Mouse (Mus musculus): ENCODE measurements around the gene Csmd2. TPM values are rescaled to one million over a fixed set of nuclear protein-coding genes. Genes with fewer than 3 reads are reported as not detected.

Csmd2 gene
- polyA plus RNA-seq, 1 experiment from 2014 or later: 0.45 TPM

DNA sequence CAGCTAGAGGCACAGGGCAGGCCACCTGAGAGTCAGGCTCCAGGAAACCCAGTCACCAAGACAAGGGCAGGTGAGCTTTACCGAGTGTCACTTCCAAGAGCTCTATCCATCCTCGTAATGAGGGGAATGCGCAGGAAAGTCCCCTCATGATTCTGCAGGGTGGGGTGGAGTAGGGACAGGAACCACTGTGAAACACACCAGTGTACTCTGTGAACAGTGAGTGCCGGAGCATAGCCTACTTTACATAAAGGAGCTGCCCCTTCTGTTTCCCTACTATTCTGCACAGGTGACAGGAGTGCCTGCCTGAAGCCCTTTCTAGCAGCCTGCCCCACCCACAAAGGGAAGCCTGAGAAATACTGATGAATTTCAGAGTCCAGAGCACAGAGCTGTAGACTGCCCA, 605.6 kb downstream of the Csmd2 start:
- WGBS: 86% methylated on average over 4 of the region's 4 CpGs
- Histone ChIP-seq H3K36me3 (ENCODE audit: control insufficient read depth, insufficient read depth, low read length) (peaks cover 34% of the 10 kb centered on the region), H3K4me3 (ENCODE audit: low read depth, low read length) (no peak overlapping the region), H3K4me2 (ENCODE audit: low read depth, low read length) (no peak overlapping the region), H3K9ac (ENCODE audit: low read depth, low read length) (no peak overlapping the region), H3K4me1 (ENCODE audit: control insufficient read depth, insufficient read depth, low read length) (no peaks in the 10 kb centered on the region), H3K9me3 (ENCODE audit: control insufficient read depth, low read length) (no peaks in the 10 kb centered on the region), H3K27me3 (replicated peaks; ENCODE audit: control insufficient read depth, insufficient read depth, low read length) (no peaks in the 10 kb centered on the region), H3K27ac (replicated peaks; ENCODE audit: low read depth, low read length) (no peak overlapping the region)
- ATAC-seq (ENCODE audit: low read depth): no peak
- DNase-seq (ENCODE audit: low spot score): no peak

DNA sequence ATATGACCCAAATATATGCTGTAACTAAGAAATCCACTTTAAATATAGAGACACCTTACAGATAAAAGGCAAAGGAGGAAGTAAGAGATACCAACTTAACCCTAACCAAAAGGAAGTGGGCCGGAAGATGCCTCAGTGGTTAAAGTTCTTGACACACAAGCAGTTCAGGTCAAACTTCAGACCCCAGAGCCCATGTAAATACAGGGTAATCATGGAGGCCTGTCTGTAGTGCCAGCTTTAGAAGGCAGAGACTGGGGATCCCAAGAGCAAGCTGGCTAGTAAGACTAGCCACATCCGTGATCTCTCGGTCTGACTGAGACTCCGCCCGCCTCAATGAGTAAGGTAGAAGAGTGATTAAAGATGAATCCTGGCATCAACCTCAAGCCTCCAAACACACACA, 606.4 kb downstream of the Csmd2 start:
- DNase-seq (ENCODE audit: low spot score) (no peak), ATAC-seq (ENCODE audit: low read depth) (no peak)
- Histone ChIP-seq H3K27me3 (replicated peaks; ENCODE audit: control insufficient read depth, insufficient read depth, low read length) (no peaks in the 10 kb centered on the region), H3K4me1 (ENCODE audit: control insufficient read depth, insufficient read depth, low read length) (no peaks in the 10 kb centered on the region), H3K4me2 (ENCODE audit: low read depth, low read length) (no peak overlapping the region), H3K36me3 (ENCODE audit: control insufficient read depth, insufficient read depth, low read length) (peaks cover 30% of the 10 kb centered on the region), H3K9ac (ENCODE audit: low read depth, low read length) (no peak overlapping the region), H3K27ac (replicated peaks; ENCODE audit: low read depth, low read length) (no peak overlapping the region), H3K4me3 (ENCODE audit: low read depth, low read length) (no peak overlapping the region), H3K9me3 (ENCODE audit: control insufficient read depth, low read length) (no peaks in the 10 kb centered on the region)
- WGBS: 90% methylated on average over 5 of the region's 5 CpGs

DNA sequence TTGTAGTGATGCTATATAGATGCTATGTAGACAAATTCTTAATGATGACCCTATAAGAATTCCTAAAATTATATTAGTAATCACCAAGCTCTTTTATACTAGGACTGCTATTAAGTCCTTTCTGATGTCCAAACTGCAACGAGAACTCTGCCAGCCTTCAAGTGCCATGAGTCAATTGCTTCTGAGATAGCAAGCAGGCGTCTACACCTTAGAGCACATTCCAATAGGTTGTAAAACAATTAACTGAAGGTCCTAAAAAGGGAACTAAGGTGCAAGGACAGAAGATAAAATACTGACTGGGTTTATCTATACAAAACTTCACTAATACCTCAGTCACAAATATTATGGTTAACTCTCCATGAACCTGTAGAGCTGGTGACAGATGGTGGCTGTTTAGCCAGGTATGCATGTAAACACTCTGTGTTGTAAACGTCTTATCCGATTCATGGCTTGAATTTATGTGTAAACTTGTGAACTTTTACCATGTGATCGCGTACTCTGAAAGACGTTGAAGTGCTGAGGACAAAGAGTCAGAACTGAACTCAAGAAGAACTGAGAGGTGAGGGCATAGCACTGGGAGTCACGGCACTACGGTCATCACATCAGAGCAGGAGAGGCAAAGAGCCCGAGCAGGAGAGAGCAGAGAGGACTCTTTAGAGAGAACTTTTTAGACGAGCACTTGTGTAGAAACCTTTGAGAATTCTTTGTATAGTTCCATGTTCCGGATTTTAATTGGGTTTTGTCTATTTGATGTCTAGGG, 610.3 kb downstream of the Csmd2 start:
- no peaks in the 10 kb centered on the region for H3K4me1 ChIP-seq (ENCODE audit: control insufficient read depth, insufficient read depth, low read length)
- DNase-seq (ENCODE audit: low spot score): no peak
- no peak overlapping the region for H3K9ac ChIP-seq (ENCODE audit: low read depth, low read length)
- H3K27me3 ChIP-seq (replicated peaks; ENCODE audit: control insufficient read depth, insufficient read depth, low read length): no peaks in the 10 kb centered on the region
- peaks cover 35% of the 10 kb centered on the region; the same call in 1 of the 2 replicates for H3K36me3 ChIP-seq (ENCODE audit: control insufficient read depth, insufficient read depth, low read length)
- no peak for ATAC-seq (ENCODE audit: low read depth)
- no peak overlapping the region for H3K27ac ChIP-seq (replicated peaks; ENCODE audit: low read depth, low read length)
- no peak overlapping the region for H3K4me2 ChIP-seq (ENCODE audit: low read depth, low read length)
- no peaks in the 10 kb centered on the region for H3K9me3 ChIP-seq (ENCODE audit: control insufficient read depth, low read length)
- 87% methylated on average over 12 of the region's 12 CpGs for WGBS
- no peak overlapping the region for H3K4me3 ChIP-seq (ENCODE audit: low read depth, low read length)

DNA sequence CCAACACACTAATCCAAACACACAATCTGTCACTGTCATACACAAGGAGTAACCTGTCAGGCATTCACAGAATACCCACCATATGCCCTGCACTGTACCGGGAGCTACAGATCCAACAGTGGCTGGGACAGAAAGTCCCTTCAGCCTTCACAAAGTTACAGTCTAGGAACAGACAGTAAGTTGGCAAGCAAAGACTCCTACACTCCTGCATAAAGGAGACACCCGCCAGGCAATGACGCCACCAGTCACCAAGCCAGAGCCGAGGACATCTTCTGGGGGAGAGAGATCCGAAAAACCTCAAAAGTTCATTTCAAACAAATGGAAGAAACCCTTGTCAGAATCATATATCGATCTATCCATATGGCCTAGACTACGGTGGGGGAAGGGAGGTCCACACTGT, 618.9 kb downstream of the Csmd2 start:
- H3K4me1 ChIP-seq (ENCODE audit: control insufficient read depth, insufficient read depth, low read length): peaks cover 6% of the 10 kb centered on the region
- DNase-seq (ENCODE audit: low spot score) (no peak), ATAC-seq (ENCODE audit: low read depth) (no peak)
- H3K36me3 ChIP-seq (ENCODE audit: control insufficient read depth, insufficient read depth, low read length): peaks cover 28% of the 10 kb centered on the region
- no peaks in the 10 kb centered on the region for H3K9me3 ChIP-seq (ENCODE audit: control insufficient read depth, low read length)
- H3K27me3 ChIP-seq (replicated peaks; ENCODE audit: control insufficient read depth, insufficient read depth, low read length): no peaks in the 10 kb centered on the region
- H3K27ac ChIP-seq (replicated peaks; ENCODE audit: low read depth, low read length): no peak overlapping the region
- no peak overlapping the region for H3K4me3 ChIP-seq (ENCODE audit: low read depth, low read length)
- H3K4me2 ChIP-seq (ENCODE audit: low read depth, low read length): no peak overlapping the region
- H3K9ac ChIP-seq (ENCODE audit: low read depth, low read length): no peak overlapping the region
- WGBS: 92% methylated on average over 7 of the region's 7 CpGs

DNA sequence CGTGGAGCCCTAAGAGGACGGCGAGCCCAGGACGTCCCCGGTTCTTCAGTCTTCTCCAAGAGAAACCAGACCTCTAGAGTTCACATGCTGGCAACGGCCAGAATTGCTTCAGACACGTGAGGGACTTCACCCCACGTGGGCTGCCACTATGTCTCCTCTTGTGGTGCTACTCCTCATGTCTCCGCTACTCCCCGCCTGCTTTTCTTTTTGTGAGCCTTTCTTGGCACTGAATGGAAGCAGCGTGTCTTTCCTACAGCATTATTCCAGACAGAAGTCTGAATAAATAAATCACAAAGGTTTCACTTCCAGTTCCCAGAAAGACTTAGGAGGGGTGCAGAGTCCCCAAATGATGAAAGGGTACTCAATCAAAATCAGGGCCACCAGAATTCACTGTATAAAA, 620.0 kb downstream of the Csmd2 start:
- ATAC-seq (ENCODE audit: low read depth): no peak
- Histone ChIP-seq H3K4me1 (ENCODE audit: control insufficient read depth, insufficient read depth, low read length) (peaks cover 6% of the 10 kb centered on the region), H3K9me3 (ENCODE audit: control insufficient read depth, low read length) (no peaks in the 10 kb centered on the region), H3K9ac (ENCODE audit: low read depth, low read length) (no peak overlapping the region), H3K27ac (replicated peaks; ENCODE audit: low read depth, low read length) (no peak overlapping the region), H3K4me2 (ENCODE audit: low read depth, low read length) (no peak overlapping the region), H3K27me3 (replicated peaks; ENCODE audit: control insufficient read depth, insufficient read depth, low read length) (no peaks in the 10 kb centered on the region), H3K4me3 (ENCODE audit: low read depth, low read length) (no peak overlapping the region), H3K36me3 (ENCODE audit: control insufficient read depth, insufficient read depth, low read length) (peaks cover 18% of the 10 kb centered on the region)
- 89% methylated on average over 11 of the region's 11 CpGs for WGBS
- DNase-seq (ENCODE audit: low spot score): no peak

DNA sequence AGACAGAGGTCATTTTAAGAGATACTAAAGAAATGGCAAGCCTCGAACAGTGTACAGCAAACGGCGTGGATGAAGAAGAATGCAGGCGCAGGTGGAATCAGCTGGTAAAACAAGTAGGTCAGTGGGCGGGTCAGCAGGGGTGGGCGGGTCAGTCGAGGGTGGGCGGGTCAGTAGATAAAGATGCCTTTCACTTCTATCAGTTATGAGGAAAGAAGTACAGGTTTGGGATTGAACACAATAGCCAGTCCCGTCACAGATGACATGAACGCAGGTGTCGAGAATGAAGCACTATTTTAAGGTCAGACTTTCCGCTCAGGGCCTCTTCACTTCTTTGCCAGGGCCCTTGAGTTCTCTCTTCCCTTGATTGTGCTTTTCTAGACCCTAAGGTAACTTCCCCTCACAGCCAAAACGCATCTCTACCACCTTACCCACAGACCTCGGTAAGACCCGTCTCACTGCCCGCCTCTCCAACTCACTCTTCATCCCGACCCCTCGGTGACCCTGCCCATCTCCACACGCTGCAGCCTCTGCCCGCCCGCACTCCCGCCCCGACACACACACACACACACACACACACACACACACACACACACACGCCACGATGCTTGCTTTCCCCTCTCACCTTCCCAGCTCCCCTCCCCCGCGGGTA, 621.7 kb downstream of the Csmd2 start:
- Histone ChIP-seq H3K27ac (replicated peaks; ENCODE audit: low read depth, low read length) (no peak overlapping the region; the same call in 1 of the 2 replicates), H3K4me2 (ENCODE audit: low read depth, low read length) (peak overlapping the region; percentile 80), H3K27me3 (replicated peaks; ENCODE audit: control insufficient read depth, insufficient read depth, low read length) (no peaks in the 10 kb centered on the region), H3K9ac (ENCODE audit: low read depth, low read length) (peak overlapping the region; percentile 68), H3K4me1 (ENCODE audit: control insufficient read depth, insufficient read depth, low read length) (peaks cover 6% of the 10 kb centered on the region), H3K36me3 (ENCODE audit: control insufficient read depth, insufficient read depth, low read length) (peaks cover 2% of the 10 kb centered on the region; the same call in 1 of the 2 replicates), H3K9me3 (ENCODE audit: control insufficient read depth, low read length) (no peaks in the 10 kb centered on the region), H3K4me3 (ENCODE audit: low read depth, low read length) (peak overlapping the region; percentile 63)
- ATAC-seq (ENCODE audit: low read depth) (no peak; the same call in 1 of the 2 replicates), DNase-seq (ENCODE audit: low spot score) (no peak)
- 10% methylated on average over 23 of the region's 27 CpGs for WGBS

DNA sequence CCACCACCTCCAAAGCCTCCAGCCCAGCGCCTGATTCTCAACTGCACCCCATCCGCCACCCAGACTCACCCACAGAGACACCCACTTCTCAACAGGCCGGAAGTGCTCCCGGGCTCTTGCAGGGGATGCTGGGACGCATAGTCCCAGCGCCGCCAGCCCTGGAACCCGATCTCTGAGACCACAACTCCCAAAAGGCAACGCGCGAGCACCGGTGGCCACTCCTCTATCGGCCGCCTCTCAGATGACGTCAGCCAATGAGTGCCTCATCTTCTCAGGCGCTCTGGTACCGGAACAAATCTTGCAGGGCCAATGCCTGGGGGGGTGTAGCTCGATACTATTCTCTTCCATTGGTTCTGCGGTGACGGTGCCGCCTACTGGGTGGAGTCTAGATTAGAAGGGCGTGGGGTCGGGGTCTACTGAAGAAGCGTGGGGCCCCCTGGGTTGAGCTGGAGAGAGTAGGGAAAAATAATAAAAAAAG, 622.3 kb downstream of the Csmd2 start, which contains the start of gene Zscan20:
Gene Zscan20, minus strand, starts transcription at position 174 of the 478 bp plus-strand sequence.
- H3K27ac ChIP-seq (replicated peaks; ENCODE audit: low read depth, low read length): no peak within 1 kb of the TSS; the same call in 1 of the 2 replicates
- 0% methylated on average over 21 of the region's 24 CpGs for WGBS

DNA sequence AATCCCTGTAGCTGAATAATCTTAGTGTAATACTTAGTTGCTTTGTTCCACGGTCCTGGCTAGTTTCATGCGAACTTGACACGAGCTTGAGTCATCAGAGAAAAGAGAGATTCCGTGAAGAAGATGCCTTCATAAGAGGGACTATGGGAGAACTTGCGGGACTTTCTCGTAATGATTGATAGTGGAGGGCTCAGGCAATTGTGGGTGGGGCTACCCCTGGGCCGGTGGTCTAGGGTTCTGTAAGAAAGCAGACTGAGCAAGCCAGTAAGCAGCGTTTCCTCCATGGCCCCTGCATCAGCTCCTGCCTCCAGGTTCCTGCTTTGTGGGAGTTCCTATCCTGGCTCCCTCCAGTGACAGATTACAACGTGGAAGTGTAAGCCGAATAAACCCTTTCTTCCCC, 623.0 kb downstream of the Csmd2 start:
- ATAC-seq (ENCODE audit: low read depth): no peak
- Histone ChIP-seq H3K9me3 (ENCODE audit: control insufficient read depth, low read length) (no peaks in the 10 kb centered on the region), H3K4me2 (ENCODE audit: low read depth, low read length) (peak overlapping the region; percentile 80), H3K4me3 (ENCODE audit: low read depth, low read length) (no peak overlapping the region; the same call in 1 of the 2 replicates), H3K27ac (replicated peaks; ENCODE audit: low read depth, low read length) (no peak overlapping the region), H3K36me3 (ENCODE audit: control insufficient read depth, insufficient read depth, low read length) (no peaks in the 10 kb centered on the region), H3K27me3 (replicated peaks; ENCODE audit: control insufficient read depth, insufficient read depth, low read length) (no peaks in the 10 kb centered on the region), H3K4me1 (ENCODE audit: control insufficient read depth, insufficient read depth, low read length) (peaks cover 6% of the 10 kb centered on the region), H3K9ac (ENCODE audit: low read depth, low read length) (no peak overlapping the region)
- DNase-seq (ENCODE audit: low spot score): no peak
- WGBS: 23% methylated on average over 10 of the region's 10 CpGs

More for the DNA sequence above, 622.3 kb downstream of the Csmd2 start, which contains the start of gene Zscan20:
- peak within 1 kb of the TSS; percentile 63 for H3K4me3 ChIP-seq (ENCODE audit: low read depth, low read length)
- peaks cover 6% of the 10 kb centered on the region for H3K4me1 ChIP-seq (ENCODE audit: control insufficient read depth, insufficient read depth, low read length)
- H3K27me3 ChIP-seq (replicated peaks; ENCODE audit: control insufficient read depth, insufficient read depth, low read length): no peaks in the 10 kb centered on the region
- H3K9ac ChIP-seq (ENCODE audit: low read depth, low read length): peak within 1 kb of the TSS; percentile 68
- H3K4me2 ChIP-seq (ENCODE audit: low read depth, low read length): peak within 1 kb of the TSS; percentile 80
- H3K36me3 ChIP-seq (ENCODE audit: control insufficient read depth, insufficient read depth, low read length): no peaks in the 10 kb centered on the region
- no peaks in the 10 kb centered on the region for H3K9me3 ChIP-seq (ENCODE audit: control insufficient read depth, low read length)
- ATAC-seq (ENCODE audit: low read depth) (peak; percentile 97), DNase-seq (ENCODE audit: low spot score) (peak; percentile 100)

All from embryonic facial prominence, embryonic 14.5 days (tissue).